Mouse (Mus musculus) G1E (cell line): ENCODE measurements around the gene Zfp28.

Source experiments
- CTCF ChIP-seq: IDR thresholded peaks from 2 replicates; pipeline ENCODE4 v1.5.1; 2012; ENCODE audit warnings: low read depth, low read length, inconsistent platforms, mixed read lengths
- GATA1 ChIP-seq: IDR thresholded peaks from 2 replicates; pipeline ENCODE4 v1.6.1; 2012; ENCODE audit warnings: borderline replicate concordance, low read length, inconsistent platforms, mixed read lengths
- POLR2AphosphoS5 ChIP-seq: IDR thresholded peaks from 2 replicates; pipeline ENCODE4 v1.6.1; 2012; ENCODE audit warnings: low read depth, low read length, inconsistent platforms; ENCODE audit not compliant: insufficient replicate concordance
- TAL1 ChIP-seq: conservative IDR thresholded peaks from 2 replicates; pipeline ENCODE4 v1.6.1; 2012; ENCODE audit warnings: low read depth, low read length, inconsistent platforms, mixed read lengths

DNA sequence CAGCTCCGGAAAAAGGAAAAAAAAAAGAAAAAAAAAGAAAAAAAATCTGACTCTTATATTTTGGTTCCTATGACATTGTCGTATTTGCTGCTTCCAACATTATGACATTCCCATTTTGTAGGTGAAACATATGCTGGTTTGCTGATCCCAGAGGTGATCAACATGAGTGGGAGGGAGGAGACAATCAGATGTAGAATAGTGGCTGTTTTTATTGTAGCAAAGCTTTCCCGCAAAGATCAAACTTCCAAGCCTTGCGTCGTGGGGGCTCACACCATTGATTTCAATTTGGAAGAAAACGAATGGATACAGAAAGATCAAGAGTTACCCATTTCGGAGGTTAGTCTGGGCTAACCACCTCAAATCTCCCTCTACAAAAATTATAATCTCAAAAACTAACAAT, 21.3 kb upstream of the Zfp28 start:
- TF ChIP-seq CTCF: no peak
- TF ChIP-seq TAL1: no peak
- TF ChIP-seq GATA1: no peak
- TF ChIP-seq POLR2AphosphoS5: no peak
